Mouse (Mus musculus) cerebellum, adult 2 months (tissue): ENCODE measurements at regions not wholly inside any gene's neighbourhood (a gene's known extent, or its start where the extent isn't known, plus 50 kb on each side); places are given as distances from the start of the nearest gene placed in this dataset.

Source experiments
- CTCF ChIP-seq: fragments of 200-500 bp; IDR thresholded peaks from 2 replicates; pipeline ENCODE4 v1.5.1; 2011; ENCODE audit warnings: low read depth, mild to moderate bottlenecking, control low read depth, low read length, moderate library complexity, borderline replicate concordance; ENCODE audit not compliant: insufficient read depth
- POLR2A ChIP-seq: fragments of 200-500 bp; IDR thresholded peaks from 2 replicates; pipeline ENCODE4 v1.6.1; 2011; ENCODE audit warnings: low read length, control low read depth, borderline replicate concordance; ENCODE audit not compliant: insufficient read depth

- TF ChIP-seq POLR2A (no peak), CTCF (no peak)
Observed at GRCm38 (mm10) chr4:73047804-73048203, 195.4 kb upstream of the Aldoart1 start.
